Mouse (Mus musculus) kidney, adult 2 months (tissue): Measurements from ENCODE around the gene Arhgap17. TPM values are rescaled to one million over a fixed set of nuclear protein-coding genes. Genes with fewer than 3 reads are reported as not detected.

Experiments used
- DNase-seq: peaks from one replicate; pipeline ENCODE4 v3.0.0; 2021
- H3K27ac ChIP-seq: fragments of 200-500 bp; 2 replicates; pipeline ENCODE4 v1.5.1; 2012; ENCODE audit warnings: low read depth, low read length, control low read depth, inconsistent platforms; ENCODE audit not compliant: insufficient read depth
- H3K27me3 ChIP-seq: fragments of 200-500 bp; replicated peaks from 2 replicates; pipeline ENCODE4 v1.6.1; 2012; ENCODE audit warnings: mild to moderate bottlenecking, moderate library complexity, low read length, inconsistent platforms; ENCODE audit not compliant: control insufficient read depth, insufficient read depth
- H3K36me3 ChIP-seq: fragments of 200-500 bp; 2 replicates; pipeline ENCODE4 v1.6.1; 2012; ENCODE audit warnings: mild to moderate bottlenecking, moderate library complexity, low read length, inconsistent platforms; ENCODE audit not compliant: control insufficient read depth, insufficient read depth
- H3K4me1 ChIP-seq: fragments of 200-500 bp; 2 replicates; pipeline ENCODE4 v1.6.1; 2011; ENCODE audit warnings: low read length; ENCODE audit not compliant: control insufficient read depth, insufficient read depth
- H3K4me3 ChIP-seq: fragments of 200-500 bp; 2 replicates; pipeline ENCODE4 v1.5.1; 2011; ENCODE audit warnings: mild to moderate bottlenecking, low read depth, low read length, control low read depth; ENCODE audit not compliant: insufficient read depth
- CTCF ChIP-seq: fragments of 200-500 bp; conservative IDR thresholded peaks from 2 replicates; pipeline ENCODE4 v1.5.1; 2011; ENCODE audit warnings: low read depth, mild to moderate bottlenecking, control low read depth, low read length, moderate library complexity, mixed read lengths; ENCODE audit not compliant: insufficient read depth, insufficient read length
- POLR2A ChIP-seq: fragments of 200-500 bp; IDR thresholded peaks from one replicate; pipeline ENCODE4 v1.6.1; 2011; ENCODE audit warnings: low read depth, low read length, control low read depth
- WGBS: fragments of 180-500 bp; shearing (Covaris S2); methylation state at CpG from one replicate; pipeline ENCODE4 v1.1.7; 2018; 5-methylcytosine and 5-hydroxymethylcytosine counted together
- polyA plus RNA-seq: library from polyadenylated mRNA; depleted of rRNA; stranded (reverse); fragments of >200 nt; gene quantifications from 2 replicates; pipeline ENCODE4 v1.2.3, GENCODE M21; 2012

Gene Arhgap17
- polyA plus RNA-seq, 1 experiment, result 21.0 TPM

DNA sequence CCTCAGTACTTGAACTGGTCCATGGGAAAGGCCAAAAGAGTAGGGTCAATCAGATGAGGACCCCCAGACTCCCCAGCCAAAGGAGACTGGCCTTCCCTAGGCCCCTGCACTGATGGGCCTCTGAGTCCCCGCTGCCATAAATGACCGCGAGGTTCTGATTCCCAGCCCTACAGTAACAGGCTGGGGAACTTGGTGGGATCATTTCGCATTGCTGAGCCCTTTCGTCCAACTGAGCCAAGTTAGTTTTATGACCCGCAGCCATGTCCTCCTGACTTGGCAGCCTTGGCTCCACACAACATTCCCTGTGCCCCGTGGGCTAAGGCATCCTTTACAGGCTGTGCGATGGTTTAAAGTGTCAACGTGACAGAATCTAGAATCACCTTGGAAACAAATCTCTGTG, 985 bp upstream of the Arhgap17 start:
- 33% methylated on average over 9 of the region's 9 CpGs for WGBS
- H3K36me3 ChIP-seq, result no peaks in the 10 kb centered on the region
- TF ChIP-seq CTCF (no peak), POLR2A (no peak)
- H3K4me1 ChIP-seq, result peaks cover 30% of the 10 kb centered on the region
- H3K27ac ChIP-seq, result peak overlapping the region; percentile 76
- peak overlapping the region; percentile 65 for H3K4me3 ChIP-seq
- no peak for DNase-seq
- no peaks in the 10 kb centered on the region for H3K27me3 ChIP-seq

DNA sequence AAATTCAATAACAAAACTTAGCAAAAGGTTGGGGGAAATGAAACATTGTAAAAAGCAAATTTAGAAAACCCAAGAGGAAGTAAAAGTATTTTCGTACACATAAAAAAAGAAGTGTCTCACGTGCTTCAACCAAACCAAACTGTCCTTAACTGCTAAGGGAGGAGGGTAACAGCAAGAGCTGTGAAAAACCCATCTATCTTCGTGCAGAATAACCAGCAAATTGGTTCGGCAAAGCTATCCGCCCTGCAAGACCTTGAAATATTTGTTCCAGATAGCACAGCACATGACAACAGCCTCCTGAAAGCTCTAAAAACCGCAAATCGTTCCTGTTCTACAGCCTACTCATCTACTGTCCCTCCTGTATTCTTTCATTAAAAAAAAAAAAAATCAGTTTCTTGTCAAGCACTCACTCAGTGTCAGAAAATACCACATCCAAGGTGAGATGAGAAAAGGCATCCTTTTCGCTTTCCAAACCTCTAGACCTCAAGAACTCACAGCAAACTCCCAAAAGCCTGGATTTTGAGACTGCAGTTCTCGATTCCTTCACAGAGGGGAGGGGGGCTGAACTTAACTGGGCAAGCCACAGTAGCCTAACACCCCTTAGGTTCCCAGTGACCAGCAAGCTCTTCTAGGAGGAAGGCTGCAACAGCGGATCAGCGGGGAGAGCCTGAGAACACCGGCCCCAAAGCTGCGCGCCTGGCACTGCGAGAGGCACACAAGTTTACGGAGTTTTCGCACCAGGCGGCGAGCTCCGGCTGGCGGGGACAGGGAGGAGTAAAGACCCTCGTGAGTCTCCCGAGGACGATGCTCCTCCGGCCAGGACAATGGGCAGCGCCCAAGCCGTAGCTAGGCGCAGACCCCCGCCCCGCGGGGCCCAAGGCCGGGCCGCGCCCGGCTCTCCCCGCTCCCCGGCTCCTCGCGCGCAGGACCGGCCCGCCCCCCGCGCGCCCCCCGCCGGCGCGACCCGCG, 653 bp downstream of the Arhgap17 start:
- H3K27ac ChIP-seq, result peak overlapping the region; percentile 49; the same call in 1 of the 2 replicates
- 2% methylated on average over 48 of the region's 51 CpGs for WGBS
- H3K4me3 ChIP-seq, result peak overlapping the region; percentile 65
- peaks cover 38% of the 10 kb centered on the region for H3K4me1 ChIP-seq
- no peaks in the 10 kb centered on the region for H3K36me3 ChIP-seq
- TF ChIP-seq CTCF (no peak), POLR2A (no peak)
- H3K27me3 ChIP-seq, result no peaks in the 10 kb centered on the region
- DNase-seq, result peak; percentile 50

DNA sequence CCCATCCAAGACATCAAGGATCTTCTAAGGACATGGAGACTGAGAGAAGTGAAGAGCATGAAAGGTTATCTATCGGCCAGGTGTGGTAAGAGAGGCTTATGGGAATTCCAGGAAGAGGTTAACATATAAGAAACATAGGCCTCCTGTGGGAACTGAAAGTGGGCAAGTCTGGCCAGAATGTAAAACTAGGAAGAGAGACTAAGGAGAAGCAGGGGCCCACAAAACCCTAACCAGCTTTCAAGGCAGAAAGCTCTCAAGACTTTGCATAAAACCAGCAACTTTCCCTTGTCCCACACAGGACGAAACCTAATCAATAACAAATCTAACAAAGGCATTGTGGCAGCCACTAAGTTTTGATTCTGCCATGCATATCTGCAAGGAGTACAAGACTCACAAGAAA, 1.5 kb downstream of the Arhgap17 start:
- peaks cover 39% of the 10 kb centered on the region for H3K4me1 ChIP-seq
- WGBS, result 73% methylated on average over 2 of the region's 2 CpGs
- 0 out of 2 replicates have a peak overlapping the region, but pooled peaks have one; percentile 13 for H3K4me3 ChIP-seq
- TF ChIP-seq POLR2A (no peak), CTCF (no peak)
- DNase-seq, result no peak
- H3K27me3 ChIP-seq, result no peaks in the 10 kb centered on the region
- H3K27ac ChIP-seq, result no peak overlapping the region
- no peaks in the 10 kb centered on the region for H3K36me3 ChIP-seq

DNA sequence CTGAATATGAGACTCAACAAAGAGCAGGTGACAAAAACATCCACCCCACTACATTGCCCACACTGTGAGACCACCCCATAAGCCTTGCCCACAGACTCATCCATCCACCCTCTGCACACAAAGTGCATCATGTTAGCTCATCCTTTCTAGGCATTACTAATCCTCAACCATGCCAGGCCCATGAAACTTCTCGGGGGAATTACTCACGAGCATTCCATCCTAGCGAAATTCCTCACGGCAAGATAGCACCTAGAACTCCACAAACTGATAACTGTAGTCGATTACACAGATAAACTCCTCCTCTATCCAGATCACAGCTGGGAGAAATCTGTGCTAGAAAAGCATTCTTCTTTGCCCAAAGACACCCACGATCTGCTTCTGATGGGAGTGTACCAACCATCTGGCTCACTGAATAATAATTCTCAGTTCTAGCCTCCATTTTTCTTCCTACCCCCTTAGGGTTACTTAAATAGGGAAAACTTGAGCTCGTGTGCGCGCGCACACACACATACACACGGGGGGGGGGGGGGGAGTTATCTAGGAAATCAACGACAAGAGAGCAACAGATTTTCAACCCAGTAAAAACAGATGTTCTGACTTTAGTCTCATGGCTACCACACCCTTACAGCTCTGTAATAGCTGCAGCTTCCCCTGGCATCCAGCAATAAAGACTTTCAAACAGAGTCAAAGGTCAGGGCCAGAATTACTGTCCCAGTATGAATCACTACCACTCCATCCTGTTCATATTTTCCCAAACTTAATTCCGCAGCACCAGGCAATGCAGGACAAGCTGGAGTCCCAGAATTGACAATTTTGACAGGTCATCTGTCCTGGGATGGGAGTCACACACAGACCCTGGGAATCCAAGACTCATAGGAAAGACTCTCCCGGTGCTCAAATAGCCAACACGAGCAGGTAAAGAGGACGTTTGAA, 2.2 kb downstream of the Arhgap17 start:
- H3K27me3 ChIP-seq, result no peaks in the 10 kb centered on the region
- DNase-seq, result no peak
- no peak overlapping the region for H3K27ac ChIP-seq
- H3K4me1 ChIP-seq, result peaks cover 41% of the 10 kb centered on the region
- TF ChIP-seq POLR2A (no peak), CTCF (no peak)
- no peaks in the 10 kb centered on the region for H3K36me3 ChIP-seq
- H3K4me3 ChIP-seq, result peak overlapping the region; percentile 13; the same call in 1 of the 2 replicates
- 65% methylated on average over 16 of the region's 16 CpGs for WGBS

DNA sequence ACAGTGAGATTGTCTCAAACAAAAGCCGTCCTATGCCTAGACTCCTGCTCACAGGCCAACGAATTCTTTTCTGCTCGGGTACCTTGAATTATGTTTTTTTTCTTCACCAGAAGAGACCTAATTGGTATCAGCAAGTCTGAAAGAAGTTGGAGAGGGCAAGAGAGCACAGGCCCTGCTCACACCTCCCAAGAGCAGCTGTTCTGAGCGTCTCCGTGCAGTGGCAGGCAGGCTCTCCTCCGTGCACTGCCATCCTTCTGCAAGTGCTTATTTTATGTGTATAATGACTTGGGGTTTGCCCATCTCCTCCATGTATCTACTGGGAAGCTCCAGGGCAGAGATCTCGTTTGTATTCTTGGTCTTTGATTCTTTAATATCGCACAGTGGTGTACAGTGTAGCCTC, 2.9 kb downstream of the Arhgap17 start:
- Histone ChIP-seq H3K4me1 (peaks cover 41% of the 10 kb centered on the region), H3K4me3 (no peak overlapping the region), H3K27me3 (no peaks in the 10 kb centered on the region), H3K27ac (no peak overlapping the region; the same call in 1 of the 2 replicates), H3K36me3 (no peaks in the 10 kb centered on the region)
- no peak for DNase-seq
- WGBS, result 60% methylated on average over 8 of the region's 8 CpGs
- no peak for TF ChIP-seq CTCF
- no peak for TF ChIP-seq POLR2A

DNA sequence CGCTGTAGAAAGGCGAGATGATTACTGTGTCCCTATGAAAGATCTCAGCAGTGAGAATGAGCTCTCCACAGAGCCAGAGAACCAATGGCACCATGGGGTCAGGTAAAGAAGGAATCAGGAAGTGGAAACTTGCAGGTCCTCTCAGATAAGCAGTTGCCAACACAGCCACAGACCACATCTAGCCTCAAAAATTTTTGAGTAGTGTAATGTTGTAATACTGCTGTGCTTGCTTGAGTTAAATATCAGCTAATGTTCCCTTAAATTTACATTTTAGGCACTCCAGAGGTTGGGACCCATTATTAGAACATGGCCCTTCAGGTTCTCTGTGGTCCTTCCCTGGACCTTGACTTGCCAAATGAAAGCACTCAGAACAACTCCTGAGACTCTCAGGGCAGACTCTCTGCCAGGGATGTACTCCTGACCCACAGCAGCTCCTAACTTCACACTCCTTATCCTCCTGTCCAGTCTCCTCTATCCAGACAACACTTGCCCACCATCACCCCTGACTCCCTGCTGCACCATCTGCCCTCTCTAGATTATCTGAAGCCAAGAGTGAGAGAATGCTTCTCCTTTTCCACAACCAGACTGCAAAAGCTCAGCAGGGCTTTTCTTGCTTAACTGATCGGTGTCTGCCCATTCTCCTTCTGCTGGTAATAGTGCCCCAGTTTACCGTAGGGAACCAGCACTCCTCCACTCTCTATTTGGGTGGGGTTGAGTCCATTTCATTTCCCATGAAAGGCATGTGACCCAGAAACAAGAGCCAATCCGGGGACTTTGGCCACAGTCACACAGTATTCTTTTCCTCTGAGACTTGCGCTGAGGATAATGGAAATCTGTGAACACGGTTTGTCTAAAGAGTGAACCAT, 3.6 kb downstream of the Arhgap17 start:
- H3K27me3 ChIP-seq, result no peaks in the 10 kb centered on the region
- peak; percentile 68 for DNase-seq
- no peak overlapping the region for H3K4me3 ChIP-seq
- H3K27ac ChIP-seq, result peak overlapping the region; percentile 39; the same call in 1 of the 2 replicates
- WGBS, result 51% methylated on average over 7 of the region's 7 CpGs
- H3K4me1 ChIP-seq, result peaks cover 41% of the 10 kb centered on the region
- H3K36me3 ChIP-seq, result no peaks in the 10 kb centered on the region
- TF ChIP-seq CTCF, result no peak
- TF ChIP-seq POLR2A, result no peak
